Mouse (Mus musculus): Measurements from ENCODE around the gene Wars2.

- TF ChIP-seq FLI1 (IDR thresholded peaks at IDR 0.05; ENCODE audit: low read length) (no peak), GATA1 (IDR thresholded peaks at IDR 0.05; ENCODE audit: borderline replicate concordance, low read length) (no peak)
Observed at GRCm38 (mm10) chr3:99248831-99249550, 108.1 kb downstream of the Wars2 start.
